Mouse (Mus musculus) embryonic facial prominence, embryonic 13.5 days (tissue): ENCODE data around the gene Crhr1. TPM values are rescaled to one million over a fixed set of nuclear protein-coding genes. Genes with fewer than 3 reads are reported as not detected.

Experiments
- ATAC-seq: fragments of 200-750 bp; cut with Nextera tagmentation; 2 replicates; pipeline ENCODE4 v1.8.0; 2017; ENCODE audit warnings: low read depth; ENCODE audit not compliant: insufficient number of reproducible peaks, insufficient read depth, low FRiP score, low TSS enrichment
- H3K27ac ChIP-seq: fragments of 300-500 bp; sonication (generic); 2 replicates; pipeline ENCODE4 v1.5.1; 2015; ENCODE audit warnings: moderate library complexity, mild to moderate bottlenecking, inconsistent platforms
- H3K27me3 ChIP-seq: fragments of 300-500 bp; sonication (generic); 2 replicates; pipeline ENCODE4 v1.6.1; 2015; ENCODE audit warnings: mild to moderate bottlenecking, inconsistent platforms
- H3K36me3 ChIP-seq: fragments of 300-500 bp; sonication (generic); 2 replicates; pipeline ENCODE4 v1.6.1; 2015; ENCODE audit warnings: mild to moderate bottlenecking, inconsistent platforms
- H3K4me1 ChIP-seq: fragments of 300-500 bp; sonication (generic); 2 replicates; pipeline ENCODE4 v1.6.1; 2015; ENCODE audit warnings: inconsistent platforms
- H3K4me2 ChIP-seq: fragments of 300-500 bp; sonication (generic); 2 replicates; pipeline ENCODE4 v1.6.1; 2015; ENCODE audit warnings: moderate library complexity, mild to moderate bottlenecking, inconsistent platforms
- H3K4me3 ChIP-seq: fragments of 300-500 bp; sonication (generic); 2 replicates; pipeline ENCODE4 v1.5.1; 2015; ENCODE audit warnings: mild to moderate bottlenecking, inconsistent platforms
- H3K9ac ChIP-seq: fragments of 300-500 bp; sonication (generic); 2 replicates; pipeline ENCODE4 v1.6.1; 2015; ENCODE audit warnings: mild to moderate bottlenecking, inconsistent platforms
- H3K9me3 ChIP-seq: fragments of 300-500 bp; sonication (generic); 2 replicates; pipeline ENCODE4 v1.6.1; 2016; ENCODE audit warnings: inconsistent platforms
- WGBS: fragments of 180-500 bp; shearing (Covaris S2); methylation state at CpG from one replicate; pipeline ENCODE4 v1.1.7; 2015; ENCODE audit warnings: mixed read lengths; 5-methylcytosine and 5-hydroxymethylcytosine counted together
- polyA plus RNA-seq: library from polyadenylated mRNA; unstranded; fragments of >200 nt; fragmentation: Nextera tagmentation; extraction: Ambion mirVana; gene quantifications from 2 replicates; pipeline ENCODE4 v1.2.1, GENCODE M21; 2015

The Crhr1 gene
- polyA plus RNA-seq, 1 experiment from 2014 or later: 0.13 TPM

DNA sequence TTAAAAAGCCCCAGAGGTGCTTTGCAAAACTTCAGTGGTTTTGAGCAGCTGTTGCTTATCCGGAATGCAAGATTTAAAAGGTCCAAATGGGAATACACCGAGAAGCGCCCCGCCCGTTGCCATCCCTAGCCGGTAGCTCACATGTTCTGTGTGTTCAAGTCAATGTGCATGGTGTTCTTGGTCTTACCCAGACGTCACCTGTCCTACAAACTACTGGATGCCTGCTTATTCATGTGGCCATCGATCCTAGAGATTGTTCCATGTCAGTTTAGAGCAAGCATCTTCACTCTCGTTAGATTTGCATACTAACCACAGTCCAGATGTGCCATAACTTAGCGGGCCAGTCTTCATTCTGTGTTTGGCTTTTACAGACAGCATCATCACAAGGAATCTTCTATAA lies 31.6 kb downstream of the Crhr1 start:
- WGBS: 86% methylated on average over 10 of the region's 10 CpGs
- H3K4me2 ChIP-seq: no peak overlapping the region
- H3K9ac ChIP-seq: no peak overlapping the region
- H3K4me1 ChIP-seq: no peaks in the 10 kb centered on the region
- H3K27me3 ChIP-seq: peaks cover 11% of the 10 kb centered on the region
- H3K9me3 ChIP-seq: no peaks in the 10 kb centered on the region
- no peak for ATAC-seq
- no peaks in the 10 kb centered on the region for H3K36me3 ChIP-seq
- H3K4me3 ChIP-seq: no peak overlapping the region
- no peak overlapping the region for H3K27ac ChIP-seq

DNA sequence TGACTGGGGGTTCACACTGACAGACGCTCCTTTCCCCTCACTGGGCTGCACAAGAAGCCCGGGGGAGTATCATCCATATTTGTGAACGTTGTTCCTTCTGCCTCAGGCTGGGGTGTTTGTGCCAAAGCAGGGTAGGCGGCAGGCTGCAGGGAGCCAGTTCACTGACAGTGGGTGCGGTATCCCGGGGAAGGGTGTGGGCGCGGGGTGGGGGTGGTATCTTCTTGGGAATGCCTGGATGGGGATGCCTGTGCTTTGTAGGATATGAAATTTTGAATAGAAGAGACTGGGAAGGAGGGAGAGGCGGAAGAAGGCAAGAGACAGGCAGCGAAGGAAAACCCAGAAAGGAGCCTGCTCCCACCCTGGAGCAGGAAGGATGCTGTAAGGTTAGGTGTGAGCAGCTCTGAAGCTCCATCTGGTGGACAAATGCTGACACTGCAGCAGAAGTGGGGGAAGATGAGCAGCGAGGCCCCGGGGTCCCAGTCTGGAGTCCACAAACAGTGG lies 38.7 kb downstream of the Crhr1 start:
- no peak for ATAC-seq
- H3K36me3 ChIP-seq: no peaks in the 10 kb centered on the region
- no peak overlapping the region for H3K27ac ChIP-seq
- 32% methylated on average over 12 of the region's 12 CpGs for WGBS
- no peaks in the 10 kb centered on the region for H3K4me1 ChIP-seq
- peaks cover 30% of the 10 kb centered on the region; the same call in 1 of the 2 replicates for H3K27me3 ChIP-seq
- H3K9ac ChIP-seq: no peak overlapping the region
- no peak overlapping the region for H3K4me2 ChIP-seq
- no peaks in the 10 kb centered on the region for H3K9me3 ChIP-seq
- no peak overlapping the region for H3K4me3 ChIP-seq

DNA sequence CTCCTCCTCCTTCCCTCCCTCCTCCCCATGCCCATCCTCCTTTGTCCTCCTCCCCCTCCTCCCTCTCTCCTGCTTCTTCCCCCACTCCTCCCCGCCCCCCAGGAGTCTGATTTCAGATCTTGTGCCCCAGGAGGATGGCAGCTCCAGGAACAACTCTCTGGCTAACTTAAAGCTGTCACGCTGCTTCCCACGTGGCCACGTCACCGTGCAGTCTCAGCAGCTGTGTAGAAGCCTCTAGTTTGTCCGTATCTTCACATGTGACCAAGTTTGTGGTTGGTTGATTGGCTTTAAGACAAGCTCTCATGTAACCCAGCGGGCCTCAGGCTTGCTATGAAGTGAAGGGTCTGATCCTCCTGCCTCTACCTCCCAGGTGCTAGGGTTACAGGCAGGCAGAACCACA lies 46.2 kb downstream of the Crhr1 start:
- Histone ChIP-seq H3K4me3 (no peak overlapping the region), H3K36me3 (no peaks in the 10 kb centered on the region), H3K27ac (no peak overlapping the region), H3K27me3 (0 out of 2 replicates have a peak, but pooled peaks cover 7% of the 10 kb centered on the region), H3K4me2 (no peak overlapping the region), H3K9me3 (no peaks in the 10 kb centered on the region), H3K9ac (no peak overlapping the region), H3K4me1 (peaks cover 3% of the 10 kb centered on the region)
- no peak for ATAC-seq
- WGBS: 10% methylated on average over 7 of the region's 7 CpGs

- no peak overlapping the region for H3K9ac ChIP-seq
- H3K4me2 ChIP-seq: no peak overlapping the region
- H3K9me3 ChIP-seq: no peaks in the 10 kb centered on the region
- no peak overlapping the region for H3K4me3 ChIP-seq
- no peaks in the 10 kb centered on the region for H3K36me3 ChIP-seq
- no peak overlapping the region for H3K27ac ChIP-seq
- no peaks in the 10 kb centered on the region for H3K27me3 ChIP-seq
- WGBS: 71% methylated on average over 5 of the region's 5 CpGs
- peaks cover 3% of the 10 kb centered on the region for H3K4me1 ChIP-seq
- no peak for ATAC-seq
These were observed 47.1 kb downstream of the Crhr1 start for GRCm38 (mm10) chr11:104179804-104180203.

DNA sequence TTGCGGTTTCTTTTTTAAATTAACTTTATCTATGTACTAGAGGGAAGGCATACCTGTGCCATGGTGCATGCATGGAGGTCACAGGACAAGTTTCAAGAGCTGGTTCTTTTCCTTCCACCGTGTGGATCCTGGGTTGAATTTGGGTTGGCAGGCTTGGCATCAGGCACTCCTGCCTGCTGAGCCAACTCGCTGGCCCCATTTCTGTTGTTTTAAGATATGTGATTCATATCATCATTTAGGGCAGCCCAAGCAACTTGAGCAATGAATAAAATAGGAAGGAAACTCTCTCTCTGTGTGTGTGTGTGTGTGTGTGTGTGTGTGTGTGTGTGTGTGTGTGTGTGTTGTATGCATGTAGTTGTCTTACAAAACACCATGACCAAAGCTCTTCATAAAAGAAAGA lies 49.5 kb downstream of the Crhr1 start:
- Histone ChIP-seq H3K4me1 (peaks cover 3% of the 10 kb centered on the region), H3K36me3 (no peaks in the 10 kb centered on the region), H3K4me2 (no peak overlapping the region), H3K9me3 (no peaks in the 10 kb centered on the region), H3K4me3 (no peak overlapping the region), H3K9ac (no peak overlapping the region), H3K27me3 (no peaks in the 10 kb centered on the region), H3K27ac (no peak overlapping the region)
- ATAC-seq: no peak
- WGBS: 83% methylated on average over 3 of the region's 3 CpGs

DNA sequence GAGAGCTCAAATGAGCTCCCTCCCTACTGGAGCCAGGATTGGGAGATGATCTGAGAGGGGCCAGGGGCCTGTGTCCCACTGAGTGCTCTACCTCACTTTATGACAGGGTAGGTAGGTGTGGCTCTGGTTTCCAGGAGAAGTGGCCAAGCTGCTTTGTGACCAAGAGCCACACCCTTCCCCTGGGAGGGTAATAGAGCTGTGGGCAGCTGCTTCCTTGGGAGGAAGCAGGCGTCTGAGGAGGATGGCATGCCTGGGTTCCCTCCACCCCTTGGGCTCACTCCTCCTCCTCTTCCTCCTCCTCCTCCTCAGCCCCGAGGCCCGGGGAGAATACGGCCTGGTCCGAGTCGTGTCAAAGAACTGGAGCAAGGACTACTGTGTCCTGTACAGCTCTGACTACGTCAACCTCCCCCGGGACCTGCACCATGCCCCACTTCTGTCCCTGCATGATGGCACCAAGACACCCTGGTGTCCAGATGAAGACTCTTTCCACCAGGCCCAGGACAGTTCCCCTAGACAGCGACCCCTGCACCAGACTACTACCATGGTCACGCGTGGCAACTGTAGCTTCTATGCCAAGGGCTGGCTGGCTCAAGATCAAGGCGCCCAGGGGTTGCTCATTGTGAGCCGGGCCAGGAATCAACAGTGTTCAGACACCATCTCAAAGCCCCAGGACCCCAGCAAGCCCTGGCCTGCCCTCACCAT lies 53.6 kb downstream of the Crhr1 start, which contains the start of gene Sppl2c:
Sppl2c (plus strand) TSS at position 193 of the 702 bp plus-strand sequence.
- Histone ChIP-seq H3K4me1 (no peaks in the 10 kb centered on the region), H3K27ac (no peak within 1 kb of the TSS), H3K9me3 (no peaks in the 10 kb centered on the region), H3K9ac (no peak within 1 kb of the TSS), H3K36me3 (no peaks in the 10 kb centered on the region), H3K4me2 (no peak within 1 kb of the TSS), H3K27me3 (no peaks in the 10 kb centered on the region; the same call in 1 of the 2 replicates), H3K4me3 (no peak within 1 kb of the TSS)
- 86% methylated on average over 13 of the region's 13 CpGs for WGBS
- ATAC-seq: no peak

GRCm38 (mm10) chr11:104186837-104187150 lies 54.1 kb downstream of the Crhr1 start:
- H3K4me1 ChIP-seq: no peaks in the 10 kb centered on the region
- H3K9me3 ChIP-seq: no peaks in the 10 kb centered on the region
- H3K36me3 ChIP-seq: no peaks in the 10 kb centered on the region
- no peaks in the 10 kb centered on the region; the same call in 1 of the 2 replicates for H3K27me3 ChIP-seq
- WGBS: 90% methylated on average over 9 of the region's 9 CpGs
- H3K4me2 ChIP-seq: no peak overlapping the region
- no peak overlapping the region for H3K9ac ChIP-seq
- no peak overlapping the region for H3K27ac ChIP-seq
- no peak overlapping the region for H3K4me3 ChIP-seq
- ATAC-seq: no peak

DNA sequence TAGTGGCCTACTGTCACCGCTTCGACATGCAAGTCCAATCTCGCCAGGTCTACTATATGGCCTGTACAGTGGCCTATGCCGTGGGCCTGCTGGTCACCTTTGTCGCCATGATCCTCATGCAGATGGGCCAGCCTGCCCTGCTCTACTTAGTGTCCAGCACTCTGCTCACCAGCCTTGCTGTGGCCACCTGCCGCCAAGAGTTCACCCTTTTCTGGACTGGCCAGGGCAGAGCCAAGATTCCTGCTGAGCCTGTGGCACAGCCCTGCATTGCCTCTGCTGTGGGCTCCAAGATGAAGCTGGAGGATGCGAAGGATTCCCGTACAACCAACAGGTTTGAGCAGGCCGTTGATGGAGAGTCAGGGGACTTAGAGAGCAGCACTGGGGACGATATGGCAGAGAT lies 55.1 kb downstream of the Crhr1 start:
- 91% methylated on average over 10 of the region's 10 CpGs for WGBS
- Histone ChIP-seq H3K4me1 (no peaks in the 10 kb centered on the region), H3K4me2 (no peak overlapping the region), H3K9ac (no peak overlapping the region), H3K9me3 (no peaks in the 10 kb centered on the region), H3K36me3 (no peaks in the 10 kb centered on the region), H3K4me3 (no peak overlapping the region), H3K27ac (no peak overlapping the region), H3K27me3 (no peaks in the 10 kb centered on the region; the same call in 1 of the 2 replicates)
- ATAC-seq: no peak

DNA sequence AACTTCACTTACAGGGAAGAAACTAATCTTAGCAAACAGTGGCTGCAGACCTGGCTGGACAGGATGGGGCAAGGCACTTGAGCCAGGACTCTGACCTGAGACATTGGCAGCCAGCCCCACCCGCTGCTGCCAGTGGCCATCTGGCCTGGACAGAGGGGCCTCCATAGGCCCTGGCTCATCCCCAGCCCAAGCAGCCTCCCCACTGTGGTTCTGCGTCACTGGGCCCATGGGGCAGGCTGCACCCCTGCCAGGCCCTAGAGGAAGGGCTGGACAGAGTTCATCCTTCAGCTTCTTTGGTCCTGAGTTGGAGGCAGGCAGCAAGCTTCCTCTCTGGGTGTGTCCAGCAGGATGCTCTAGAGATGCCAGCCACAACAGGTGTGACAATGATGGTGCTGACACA lies 57.4 kb downstream of the Crhr1 start:
- Histone ChIP-seq H3K4me1 (no peaks in the 10 kb centered on the region), H3K36me3 (no peaks in the 10 kb centered on the region), H3K9me3 (no peaks in the 10 kb centered on the region), H3K9ac (no peak overlapping the region), H3K4me3 (no peak overlapping the region), H3K4me2 (no peak overlapping the region), H3K27me3 (no peaks in the 10 kb centered on the region; the same call in 1 of the 2 replicates), H3K27ac (no peak overlapping the region)
- ATAC-seq: no peak
- 80% methylated on average over 2 of the region's 2 CpGs for WGBS

DNA sequence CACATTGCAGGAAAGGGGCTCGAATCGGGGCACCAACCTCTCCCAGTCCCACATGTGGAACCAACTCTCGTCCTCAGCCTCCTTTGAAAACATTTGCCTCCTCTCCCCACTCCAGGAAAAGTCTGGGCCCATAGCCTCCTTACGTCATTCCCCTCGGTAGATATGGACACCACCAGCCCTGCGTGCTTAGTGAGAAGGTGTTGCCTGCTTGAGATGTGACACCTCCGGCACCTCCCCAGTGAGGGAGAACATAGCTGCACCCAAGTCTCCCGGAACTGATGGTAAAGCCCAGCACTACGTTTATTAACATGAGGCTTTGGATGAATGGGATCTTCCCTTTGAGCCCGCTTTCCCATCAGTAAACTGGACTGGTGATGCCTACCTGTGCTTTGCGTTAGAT lies 62.7 kb downstream of the Crhr1 start:
- no peaks in the 10 kb centered on the region for H3K9me3 ChIP-seq
- no peak overlapping the region for H3K27ac ChIP-seq
- peaks cover 23% of the 10 kb centered on the region for H3K27me3 ChIP-seq
- no peak for ATAC-seq
- H3K9ac ChIP-seq: no peak overlapping the region
- no peak overlapping the region for H3K4me3 ChIP-seq
- H3K36me3 ChIP-seq: no peaks in the 10 kb centered on the region
- WGBS: 76% methylated on average over 11 of the region's 11 CpGs
- no peaks in the 10 kb centered on the region for H3K4me1 ChIP-seq
- no peak overlapping the region for H3K4me2 ChIP-seq

GRCm38 (mm10) chr11:104195791-104196190 lies 63.1 kb downstream of the Crhr1 start:
- no peak overlapping the region for H3K9ac ChIP-seq
- no peaks in the 10 kb centered on the region for H3K4me1 ChIP-seq
- H3K9me3 ChIP-seq: no peaks in the 10 kb centered on the region
- ATAC-seq: no peak
- no peak overlapping the region for H3K27ac ChIP-seq
- WGBS: 6% methylated on average over 9 of the region's 9 CpGs
- no peak overlapping the region for H3K4me3 ChIP-seq
- no peaks in the 10 kb centered on the region for H3K36me3 ChIP-seq
- no peak overlapping the region for H3K4me2 ChIP-seq
- H3K27me3 ChIP-seq: peaks cover 23% of the 10 kb centered on the region

- no peak for ATAC-seq
- H3K9ac ChIP-seq: no peak overlapping the region
- no peak overlapping the region for H3K4me2 ChIP-seq
- H3K27ac ChIP-seq: no peak overlapping the region
- no peak overlapping the region for H3K4me3 ChIP-seq
- H3K9me3 ChIP-seq: peaks cover 2% of the 10 kb centered on the region; the same call in 1 of the 2 replicates
- H3K27me3 ChIP-seq: peaks cover 23% of the 10 kb centered on the region
- no peaks in the 10 kb centered on the region for H3K4me1 ChIP-seq
- 6% methylated on average over 10 of the region's 10 CpGs for WGBS
- H3K36me3 ChIP-seq: no peaks in the 10 kb centered on the region
These were observed 65.2 kb downstream of the Crhr1 start for GRCm38 (mm10) chr11:104197861-104198260.
